Mouse (Mus musculus): ENCODE measurements around the gene Krt84. TPM values are rescaled to one million over a fixed set of nuclear protein-coding genes. Genes with fewer than 3 reads are reported as not detected.

Gene Krt84
- polyA plus RNA-seq, 1 experiment from 2014 or later, result not detected

- Histone ChIP-seq H3K36me3 (no peaks in the 10 kb centered on the region), H3K27ac (replicated peaks) (0 out of 2 replicates have a peak within 1 kb of the TSS, but pooled peaks have one; percentile 23), H3K4me1 (peaks cover 13% of the 10 kb centered on the region), H3K4me3 (no peak within 1 kb of the TSS), H3K9me3 (replicated peaks) (no peaks in the 10 kb centered on the region), H3K27me3 (ENCODE audit: low read depth, poor library complexity, severe bottlenecking) (no peaks in the 10 kb centered on the region)
- WGBS, result 61% methylated on average over 6 of the region's 6 CpGs
- DNase-seq (ENCODE audit: low spot score), result no peak
These were observed 41.2 kb downstream of the Krt84 start, which contains the start of gene Krt83 for GRCm38 (mm10) chr15:101491431-101491830. Gene Krt83 (minus strand): TSS chr15:101491512.

GRCm38 (mm10) chr15:101485911-101486635 lies 46.5 kb downstream of the Krt84 start:
- peaks cover under 1% of the 10 kb centered on the region; the same call in 1 of the 2 replicates for H3K27me3 ChIP-seq (ENCODE audit: low read depth, poor library complexity, severe bottlenecking)
- H3K27ac ChIP-seq (replicated peaks), result no peak overlapping the region
- WGBS, result 85% methylated on average over 11 of the region's 11 CpGs
- no peak overlapping the region for H3K4me3 ChIP-seq
- no peaks in the 10 kb centered on the region for H3K36me3 ChIP-seq
- no peak for DNase-seq (ENCODE audit: low spot score)
- H3K4me1 ChIP-seq, result peaks cover 8% of the 10 kb centered on the region
- H3K9me3 ChIP-seq (replicated peaks), result no peaks in the 10 kb centered on the region

- DNase-seq (ENCODE audit: low spot score), result no peak
- peaks cover 4% of the 10 kb centered on the region; the same call in 1 of the 2 replicates for H3K4me1 ChIP-seq
- peaks cover 10% of the 10 kb centered on the region for H3K27me3 ChIP-seq (ENCODE audit: low read depth, poor library complexity, severe bottlenecking)
- no peak overlapping the region for H3K4me3 ChIP-seq
- 93% methylated on average over 1 of the region's 1 CpGs for WGBS
- H3K9me3 ChIP-seq (replicated peaks), result no peaks in the 10 kb centered on the region
- H3K27ac ChIP-seq (replicated peaks), result no peak overlapping the region
- H3K36me3 ChIP-seq, result no peaks in the 10 kb centered on the region
These were observed 47.7 kb downstream of the Krt84 start for GRCm38 (mm10) chr15:101484939-101485338.

GRCm38 (mm10) chr15:101483646-101484045 lies 49.0 kb downstream of the Krt84 start:
- 82% methylated on average over 1 of the region's 1 CpGs for WGBS
- no peaks in the 10 kb centered on the region for H3K9me3 ChIP-seq (replicated peaks)
- DNase-seq (ENCODE audit: low spot score), result no peak

GRCm38 (mm10) chr15:101482056-101482455 lies 50.6 kb downstream of the Krt84 start:
- no peak for DNase-seq (ENCODE audit: low spot score)
- 39% methylated on average over 4 of the region's 4 CpGs for WGBS

More at GRCm38 (mm10) chr15:101483646-101484045, 49.0 kb downstream of the Krt84 start:
- Histone ChIP-seq H3K27me3 (ENCODE audit: low read depth, poor library complexity, severe bottlenecking) (peaks cover 23% of the 10 kb centered on the region), H3K27ac (replicated peaks) (no peak overlapping the region), H3K4me3 (no peak overlapping the region), H3K36me3 (no peaks in the 10 kb centered on the region), H3K4me1 (peaks cover 16% of the 10 kb centered on the region)

GRCm38 (mm10) chr15:101479666-101480060 lies 53.0 kb downstream of the Krt84 start:
- peak; percentile 43 for DNase-seq (ENCODE audit: low spot score)
- no peaks in the 10 kb centered on the region for H3K9me3 ChIP-seq (replicated peaks)
- peak overlapping the region; percentile 73 for H3K27ac ChIP-seq (replicated peaks)
- H3K27me3 ChIP-seq (ENCODE audit: low read depth, poor library complexity, severe bottlenecking), result peaks cover 38% of the 10 kb centered on the region
- WGBS, result 41% methylated on average over 11 of the region's 11 CpGs
- peak overlapping the region; percentile 52 for H3K4me3 ChIP-seq
- H3K36me3 ChIP-seq, result no peaks in the 10 kb centered on the region
- peaks cover 12% of the 10 kb centered on the region for H3K4me1 ChIP-seq

More at GRCm38 (mm10) chr15:101482056-101482455, 50.6 kb downstream of the Krt84 start:
- H3K27ac ChIP-seq (replicated peaks), result no peak overlapping the region
- no peak overlapping the region for H3K4me3 ChIP-seq
- peaks cover 38% of the 10 kb centered on the region for H3K27me3 ChIP-seq (ENCODE audit: low read depth, poor library complexity, severe bottlenecking)
- H3K9me3 ChIP-seq (replicated peaks), result no peaks in the 10 kb centered on the region
- H3K4me1 ChIP-seq, result peaks cover 16% of the 10 kb centered on the region
- no peaks in the 10 kb centered on the region for H3K36me3 ChIP-seq

- Histone ChIP-seq H3K4me3 (peak overlapping the region; percentile 52), H3K27ac (replicated peaks) (peak overlapping the region; percentile 73), H3K36me3 (no peaks in the 10 kb centered on the region), H3K9me3 (replicated peaks) (no peaks in the 10 kb centered on the region), H3K27me3 (ENCODE audit: low read depth, poor library complexity, severe bottlenecking) (peaks cover 38% of the 10 kb centered on the region), H3K4me1 (peaks cover 12% of the 10 kb centered on the region)
- WGBS, result 11% methylated on average over 31 of the region's 31 CpGs
- DNase-seq (ENCODE audit: low spot score), result peak; percentile 75
These were observed 53.5 kb downstream of the Krt84 start for GRCm38 (mm10) chr15:101479007-101479665.

Small RNA genes lying within 50 kb of the gene (microRNA-seq; reads per million reads assigned to microRNA genes)
- gene Gm44393 (not detected), gene Gm44460 (not detected)

Other genes with a start within 250 kb of the Krt84 start
- gene Atg101, start 248.5 kb downstream of the Krt84 start, polyA plus RNA-seq (2016; fragmentation: Nextera tagmentation; extraction: Ambion mirVana), result 80.8 TPM in 2 replicates
- gene 6030408B16Rik, start 239.6 kb downstream of the Krt84 start, polyA plus RNA-seq (2016; fragmentation: Nextera tagmentation; extraction: Ambion mirVana), result 0.06 and 0.22 TPM in 2 replicates
- gene Krt80, start 162.7 kb downstream of the Krt84 start, polyA plus RNA-seq (2016; fragmentation: Nextera tagmentation; extraction: Ambion mirVana), result 0.06 TPM in 1 of 2 replicates, not detected in the other
- gene Krt7, start 121.8 kb downstream of the Krt84 start, polyA plus RNA-seq (2016; fragmentation: Nextera tagmentation; extraction: Ambion mirVana), result 9.7 and 11.4 TPM in 2 replicates
- 0.05 TPM in 1 of 2 replicates, not detected in the other for gene Krt87, start 94.0 kb downstream of the Krt84 start, polyA plus RNA-seq (2016; fragmentation: Nextera tagmentation; extraction: Ambion mirVana)
- gene Krt88, start 85.1 kb downstream of the Krt84 start, polyA plus RNA-seq (2016; fragmentation: Nextera tagmentation; extraction: Ambion mirVana), result not detected in 2 replicates
- not detected in 2 replicates for gene Krt81, start 69.1 kb downstream of the Krt84 start, polyA plus RNA-seq (2016; fragmentation: Nextera tagmentation; extraction: Ambion mirVana)
- gene Krt86, start 59.3 kb downstream of the Krt84 start, polyA plus RNA-seq (2016; fragmentation: Nextera tagmentation; extraction: Ambion mirVana), result not detected in 2 replicates
- 0.07 TPM in 1 of 2 replicates, not detected in the other for gene Krt83, start 41.3 kb downstream of the Krt84 start, polyA plus RNA-seq (2016; fragmentation: Nextera tagmentation; extraction: Ambion mirVana)
- gene Gm49425, start 15.6 kb downstream of the Krt84 start, polyA plus RNA-seq (2016; fragmentation: Nextera tagmentation; extraction: Ambion mirVana), result not detected in 2 replicates
- not detected in 2 replicates for gene Krt82, start 17.8 kb upstream of the Krt84 start, polyA plus RNA-seq (2016; fragmentation: Nextera tagmentation; extraction: Ambion mirVana)
- gene Krt90, start 30.1 kb upstream of the Krt84 start, polyA plus RNA-seq (2016; fragmentation: Nextera tagmentation; extraction: Ambion mirVana), result 0.51 and 0.67 TPM in 2 replicates
- not detected in 2 replicates for gene Krt75, start 41.1 kb upstream of the Krt84 start, polyA plus RNA-seq (2016; fragmentation: Nextera tagmentation; extraction: Ambion mirVana)
- gene Gm5414, start 95.4 kb upstream of the Krt84 start, polyA plus RNA-seq (2016; fragmentation: Nextera tagmentation; extraction: Ambion mirVana), result not detected in 2 replicates
- gene Gm5478, start 114.6 kb upstream of the Krt84 start, polyA plus RNA-seq (2016; fragmentation: Nextera tagmentation; extraction: Ambion mirVana), result not detected in 2 replicates
- not detected in 2 replicates for gene Krt6b, start 147.5 kb upstream of the Krt84 start, polyA plus RNA-seq (2016; fragmentation: Nextera tagmentation; extraction: Ambion mirVana)
- gene Krt6a, start 161.5 kb upstream of the Krt84 start, polyA plus RNA-seq (2016; fragmentation: Nextera tagmentation; extraction: Ambion mirVana), result not detected in 2 replicates
- gene Krt5, start 180.1 kb upstream of the Krt84 start, polyA plus RNA-seq (2016; fragmentation: Nextera tagmentation; extraction: Ambion mirVana), result 0.11 and 0.22 TPM in 2 replicates
- gene Krt71, start 210.3 kb upstream of the Krt84 start, polyA plus RNA-seq (2016; fragmentation: Nextera tagmentation; extraction: Ambion mirVana), result not detected in 2 replicates

Data from midbrain, embryonic 10.5 days (tissue).